Mouse (Mus musculus) left cerebral cortex, adult 2 months (tissue): ENCODE results near the gene Pld1. TPM values are rescaled to one million over a fixed set of nuclear protein-coding genes. Genes with fewer than 3 reads are reported as not detected.

ENCODE experiments used
- DNase-seq, 2 experiments: peaks; one replicate each; pipeline ENCODE4 v3.0.0; 2021 to 2022; ENCODE audit warnings: low spot score in 2 of 2, mixed read lengths in 1 of 2; ENCODE audit errors: extremely low spot score in 1 of 2
- H3K27ac ChIP-seq: fragments of 200-600 bp; 2 replicates; pipeline ENCODE4 v1.8.1; 2022
- H3K4me3 ChIP-seq: fragments of 200-600 bp; 2 replicates; pipeline ENCODE4 v1.8.1; 2022
- CTCF ChIP-seq: fragments of 200-600 bp; IDR thresholded peaks from 2 replicates; pipeline ENCODE4 v1.8.1; 2022; ENCODE audit warnings: antibody characterized with exemption, mild to moderate bottlenecking, moderate library complexity
- intact Hi-C: fragments of 180-260 bp; cut with DNase I; formaldehyde crosslinking; loops from one replicate; pipeline ENCODE4 v1.15.1; 2025
- long read RNA-seq, 2 experiments: library from polyadenylated mRNA; stranded (forward); transcript quantifications; one replicate each; pipeline ENCODE4 v2.0.0; 2021; ENCODE audit warnings: borderline mapping rate in 2 of 2
- total RNA-seq, 2 experiments: library from RNA; stranded (reverse); gene quantifications; 2 replicates each; pipeline ENCODE4 v1.2.3; 2021

The Pld1 gene
- total RNA-seq = 1 to 10 TPM; 7.4 to 7.5 TPM
- long read RNA-seq, experiment 1, full-length matches to known transcripts = 2 of 3 reads
- long read RNA-seq, experiment 1, partial matches to known transcripts = 1 of 3 reads
- long read RNA-seq, experiment 1, other reads (novel, unspliced or antisense) = 0 of 3 reads
- long read RNA-seq, experiment 2, full-length matches to known transcripts = 1 of 5 reads
- long read RNA-seq, experiment 2, partial matches to known transcripts = 4 of 5 reads
- long read RNA-seq, experiment 2, other reads (novel, unspliced or antisense) = 0 of 5 reads

DNA sequence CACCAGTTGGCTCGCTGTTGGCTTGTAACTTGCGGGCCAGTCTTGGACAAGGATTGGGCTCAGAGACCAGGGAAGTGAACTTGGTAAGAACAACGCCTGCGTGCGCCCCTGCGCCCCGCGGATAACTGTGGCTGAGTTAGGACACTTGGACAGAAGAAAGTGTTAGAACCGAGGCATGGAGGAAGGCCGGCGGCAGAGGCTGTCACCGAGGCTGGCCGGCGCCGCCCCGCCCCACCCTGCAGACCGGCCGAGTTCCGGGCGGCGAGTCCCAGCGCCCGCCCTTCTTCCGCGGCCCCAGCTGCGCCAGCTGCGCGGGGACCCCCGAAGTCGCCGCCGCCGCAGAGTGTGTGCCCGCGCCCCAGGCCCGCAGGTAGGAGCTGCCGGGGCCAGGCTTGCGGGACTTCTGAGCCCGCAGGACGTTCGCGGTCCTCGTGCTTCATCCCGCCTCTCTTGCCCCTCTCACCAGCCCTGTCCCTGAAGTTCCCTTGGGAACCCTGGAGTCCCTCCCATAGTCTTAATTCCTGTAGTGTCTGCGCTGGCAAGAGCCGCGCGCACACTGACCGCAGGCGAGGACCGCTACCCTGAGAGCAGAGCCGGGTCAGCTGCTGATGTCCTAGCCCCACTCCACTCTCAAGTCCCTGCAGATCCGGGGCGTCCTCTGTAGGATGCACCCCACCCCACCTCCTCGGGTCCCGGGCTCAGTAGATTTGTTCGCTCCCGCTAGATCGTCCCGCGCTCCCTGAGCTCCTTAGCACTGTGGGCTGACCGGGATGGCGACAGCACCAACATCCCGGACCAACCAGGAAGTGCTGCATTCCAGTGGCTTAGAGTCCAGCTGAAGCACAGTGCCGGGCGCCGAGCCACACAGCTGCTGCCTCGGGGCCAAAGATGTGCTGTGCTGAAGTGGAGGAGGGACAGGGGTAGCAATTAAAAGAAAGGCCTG, at the start of gene Pld1:
Pld1 (plus strand) TSS at position 315 of the 943 bp plus-strand sequence.
- intact Hi-C loops = no loop called here
- peak within 1 kb of the TSS; percentile 89 for H3K27ac ChIP-seq
- peak; percentile 40 to 57 for DNase-seq
- H3K4me3 ChIP-seq = peak within 1 kb of the TSS; percentile 64
- TF ChIP-seq CTCF = no peak

DNA sequence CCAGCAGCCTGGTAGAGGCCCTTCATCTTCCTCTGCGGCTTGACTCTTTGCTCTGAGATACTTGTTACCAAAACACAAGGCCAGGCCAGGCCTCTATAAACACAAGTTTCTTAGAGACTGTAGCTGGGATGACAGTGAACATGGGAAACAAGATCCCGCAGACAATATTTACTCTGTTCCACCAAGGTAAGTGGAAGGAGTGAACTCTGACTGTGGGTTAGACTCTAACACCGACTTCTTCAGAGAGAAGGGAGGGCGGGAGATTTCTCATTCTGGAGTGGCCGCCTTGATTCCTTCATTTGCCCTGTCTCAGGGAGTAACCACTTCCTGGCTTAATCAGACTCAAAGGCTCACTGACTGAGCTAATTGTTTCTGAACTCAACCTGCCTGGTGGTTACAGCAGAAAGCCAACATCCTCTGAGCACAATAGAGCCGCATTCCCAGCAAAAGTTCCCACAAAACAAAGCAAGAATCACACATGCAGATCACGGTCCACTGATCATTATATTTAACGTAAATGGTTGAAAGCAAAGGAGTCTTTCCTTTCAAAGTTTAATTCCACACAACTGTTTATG, 42.1 kb upstream of the Pld1 start, which contains the start of gene Tmem212:
Tmem212 (minus strand) TSS at position 51 of the 575 bp plus-strand sequence.
- no peak within 1 kb of the TSS for H3K4me3 ChIP-seq
- intact Hi-C loops = no loop called here
- DNase-seq = no peak
- TF ChIP-seq CTCF = no peak
- no peak within 1 kb of the TSS for H3K27ac ChIP-seq

DNA sequence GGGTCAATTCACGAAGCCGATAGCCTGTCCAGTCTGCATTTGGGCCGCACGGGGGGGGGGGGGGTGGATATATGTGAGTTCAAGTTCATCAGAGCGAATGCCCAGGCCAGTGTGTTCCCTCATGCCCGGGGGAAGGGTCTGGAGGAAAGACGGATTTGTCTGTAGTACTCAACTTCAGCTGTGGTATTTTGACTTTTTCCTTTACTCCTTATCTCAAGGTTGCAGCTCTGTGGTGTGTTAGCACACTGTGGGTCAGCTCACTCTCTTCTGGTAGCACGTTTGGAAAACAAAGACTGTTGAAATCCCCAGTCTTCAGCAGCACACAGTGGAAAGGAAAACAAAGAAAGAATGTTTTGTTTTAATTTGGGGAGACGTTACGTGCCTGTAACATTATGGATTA, 40.3 kb upstream of the Pld1 start:
- intact Hi-C loops = no loop called here
- TF ChIP-seq CTCF = no peak
- no peak for DNase-seq
- Histone ChIP-seq H3K4me3 (no peak overlapping the region), H3K27ac (no peak overlapping the region)

DNA sequence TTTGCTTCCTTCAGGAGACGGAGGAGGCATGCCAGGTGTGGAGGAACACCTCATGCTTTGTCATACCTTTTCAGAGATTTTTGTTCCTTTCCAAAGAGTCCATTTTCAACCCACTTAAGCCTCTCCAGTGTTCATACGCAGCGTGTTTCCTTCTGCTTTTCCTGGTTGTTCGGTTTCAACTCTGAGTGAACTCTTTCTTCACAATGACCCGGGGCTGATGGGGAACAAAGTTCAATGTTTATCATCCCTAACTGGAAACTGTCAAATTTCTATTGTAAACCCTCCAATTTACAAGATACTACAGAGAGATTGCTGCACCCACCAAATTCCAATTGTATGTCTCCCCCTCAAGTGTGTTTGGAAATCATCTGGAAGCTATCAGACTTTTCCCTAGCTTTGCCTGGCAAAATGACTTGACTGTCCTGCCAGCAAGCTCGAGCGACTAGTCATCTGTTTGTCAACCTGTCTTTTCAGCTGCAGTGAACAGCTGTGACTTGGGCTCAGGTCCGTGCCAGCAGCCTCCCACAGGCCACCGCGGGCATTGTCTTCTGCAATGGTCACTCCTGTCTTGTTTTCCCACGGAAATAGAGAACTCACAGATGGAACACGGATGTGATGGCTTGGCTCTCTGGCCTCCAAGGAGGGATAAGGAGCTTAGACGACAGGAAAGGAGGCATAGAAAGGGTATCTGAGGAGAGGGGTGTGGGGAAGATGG, 39.3 kb upstream of the Pld1 start:
- H3K4me3 ChIP-seq = no peak overlapping the region
- DNase-seq = no peak
- no peak for TF ChIP-seq CTCF
- intact Hi-C loops = no loop called here
- H3K27ac ChIP-seq = no peak overlapping the region

DNA sequence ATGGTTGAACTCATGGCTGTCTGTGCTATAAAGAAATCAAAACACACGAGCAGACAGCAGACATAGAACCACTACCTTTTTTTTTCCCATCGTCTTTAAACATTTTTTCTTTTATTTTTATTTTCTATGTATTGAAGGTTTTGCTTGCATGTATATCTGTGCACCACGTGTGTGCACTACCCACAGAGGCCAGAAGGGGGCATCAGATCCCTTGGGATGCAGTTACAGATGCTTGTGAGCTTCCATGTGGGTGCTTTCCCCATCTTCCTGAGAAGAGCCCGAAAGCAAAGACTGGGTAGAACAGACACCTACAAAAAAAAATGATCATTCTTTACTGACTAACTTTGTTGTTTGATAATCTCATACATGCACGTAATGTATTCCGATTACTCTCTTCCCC, 36.6 kb upstream of the Pld1 start:
- intact Hi-C loops = no loop called here
- peak; percentile 23 for TF ChIP-seq CTCF
- no peak overlapping the region for H3K27ac ChIP-seq
- DNase-seq = no peak
- H3K4me3 ChIP-seq = no peak overlapping the region

DNA sequence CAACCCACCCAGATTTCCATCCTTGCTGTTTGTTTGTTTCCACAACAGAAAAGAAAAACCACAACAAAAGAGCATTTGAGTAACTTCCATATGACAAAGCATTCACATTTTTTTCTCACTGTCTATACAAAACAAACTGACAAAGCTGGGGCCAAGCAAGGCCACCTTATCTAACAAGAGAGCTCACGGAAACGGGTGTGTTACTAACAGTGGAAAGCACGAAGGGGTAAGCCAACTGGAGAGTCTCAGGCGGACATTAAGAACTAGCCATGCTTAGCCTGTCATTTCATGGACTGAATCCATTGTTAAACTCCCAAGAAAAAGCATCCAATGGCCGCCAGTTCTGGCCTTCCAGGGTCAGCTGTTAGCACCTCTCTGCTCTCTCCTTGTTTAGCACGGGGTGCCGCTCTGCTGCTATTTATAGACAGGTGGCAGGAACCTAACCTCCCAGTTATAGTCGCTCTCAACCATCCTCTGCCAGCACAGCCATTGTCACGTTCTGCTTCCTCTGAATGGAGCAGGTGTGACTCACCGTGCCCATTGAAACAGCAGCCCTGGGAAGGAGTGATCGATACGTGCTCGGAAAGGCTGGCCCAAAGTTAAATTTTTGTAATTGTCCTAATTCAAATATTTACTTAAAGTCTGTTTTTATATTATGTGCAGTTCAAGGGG, 33.7 kb upstream of the Pld1 start:
- Histone ChIP-seq H3K27ac (no peak overlapping the region), H3K4me3 (no peak overlapping the region)
- intact Hi-C loops = no loop called here
- no peak for TF ChIP-seq CTCF
- DNase-seq = no peak

DNA sequence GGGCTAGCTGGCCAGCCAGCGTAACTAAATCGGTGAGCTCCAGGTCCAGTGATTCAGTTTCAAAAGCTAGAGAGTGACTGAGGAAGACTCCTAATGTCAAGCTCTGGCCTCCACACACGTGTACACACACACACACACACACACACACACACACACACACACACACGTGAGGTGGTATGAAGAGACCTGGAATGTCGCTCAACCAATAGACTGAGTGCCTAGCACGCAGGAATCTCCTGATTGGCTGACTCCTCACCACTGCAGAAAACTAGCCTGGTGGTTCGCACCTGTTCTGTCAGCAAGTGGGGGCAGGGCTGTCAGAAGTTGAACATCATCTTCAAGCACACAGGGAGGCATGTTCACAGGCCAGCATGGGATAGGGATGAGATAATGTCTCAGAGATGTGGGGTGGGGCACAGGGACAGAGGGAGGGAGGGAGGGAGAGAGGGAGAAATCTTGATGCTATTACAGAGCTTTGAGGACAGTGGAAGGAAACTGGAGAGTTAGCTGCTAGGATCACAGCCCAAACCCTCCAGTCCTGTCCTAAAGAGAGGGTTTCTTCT, 31.8 kb upstream of the Pld1 start:
- no peak for TF ChIP-seq CTCF

DNA sequence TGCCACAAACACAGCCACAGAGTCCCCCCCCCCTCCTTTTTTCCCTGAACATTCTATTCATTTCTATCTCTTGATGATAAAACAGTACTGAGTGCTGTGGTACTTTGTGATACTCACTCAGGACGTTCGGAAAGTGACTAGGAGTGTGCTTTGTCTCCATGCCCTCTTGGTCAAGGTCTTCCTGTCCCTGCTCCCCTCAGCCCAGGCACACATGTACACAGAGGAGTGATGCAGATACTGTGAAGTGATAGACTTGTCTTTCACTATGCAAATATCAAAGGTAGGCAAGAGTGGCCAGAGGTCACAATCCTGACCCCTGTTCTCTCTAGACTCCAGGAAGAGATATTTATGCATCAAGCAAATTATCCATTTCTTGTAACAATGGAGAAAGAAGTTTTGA, 31.2 kb upstream of the Pld1 start:
- H3K4me3 ChIP-seq = no peak overlapping the region
- intact Hi-C loops = no loop called here
- TF ChIP-seq CTCF = no peak
- H3K27ac ChIP-seq = no peak overlapping the region
- DNase-seq = no peak

More for the DNA sequence above, 31.8 kb upstream of the Pld1 start:
- DNase-seq = no peak
- intact Hi-C loops = no loop called here
- H3K4me3 ChIP-seq = no peak overlapping the region
- no peak overlapping the region for H3K27ac ChIP-seq

DNA sequence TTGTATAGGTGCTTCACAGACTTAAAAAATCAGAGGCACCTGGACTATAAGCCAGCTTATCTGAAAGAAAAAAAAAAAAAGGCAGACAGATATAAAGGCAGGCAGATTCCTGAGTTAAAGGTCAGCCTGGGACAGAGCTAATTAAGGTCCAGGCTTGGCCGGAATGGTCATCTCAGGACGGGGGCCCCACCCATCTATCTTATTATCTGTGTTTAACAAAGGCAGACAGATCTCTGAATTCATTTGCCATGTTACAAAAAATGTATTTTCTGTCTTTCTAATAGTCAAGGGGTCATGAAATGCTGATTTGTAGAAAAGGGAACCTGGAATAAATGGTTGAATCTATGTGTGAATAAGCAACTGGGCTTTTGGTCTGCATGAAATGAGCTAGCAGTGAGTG, 30.2 kb upstream of the Pld1 start:
- TF ChIP-seq CTCF = no peak

DNA sequence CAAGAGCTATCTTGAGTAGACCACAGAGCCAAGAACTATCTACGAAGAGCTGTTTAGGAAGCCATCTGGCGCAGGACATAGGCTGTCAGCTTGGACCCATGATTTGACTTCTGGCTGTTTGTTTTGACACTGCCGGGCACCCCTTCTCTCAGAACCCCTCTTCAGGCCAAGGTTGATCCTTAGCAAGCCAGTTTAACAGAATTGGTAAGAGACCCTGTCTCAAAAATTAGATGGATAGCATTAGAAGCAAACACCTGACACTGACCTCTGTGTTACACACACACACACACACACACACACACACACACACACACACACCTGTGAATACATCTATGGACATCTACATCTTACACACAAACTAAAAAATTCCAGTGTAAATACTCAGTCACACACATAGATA, 29.5 kb upstream of the Pld1 start:
- no peak for DNase-seq
- no peak for TF ChIP-seq CTCF
- intact Hi-C loops = no loop called here
- no peak overlapping the region for H3K4me3 ChIP-seq
- no peak overlapping the region for H3K27ac ChIP-seq

More for the DNA sequence above, 30.2 kb upstream of the Pld1 start:
- Histone ChIP-seq H3K4me3 (no peak overlapping the region), H3K27ac (no peak overlapping the region)
- no peak for DNase-seq
- intact Hi-C loops = no loop called here
